Mouse (Mus musculus) common myeloid progenitor, adult 5-6 weeks (primary cell): Measurements from ENCODE around the gene Neb. TPM values are rescaled to one million over a fixed set of nuclear protein-coding genes. Genes with fewer than 3 reads are reported as not detected.

Experiments used
- ATAC-seq: replicated peaks from 2 replicates; pipeline ENCODE4 v1.8.0; 2016; ENCODE audit warnings: low read depth, mild to moderate bottlenecking, moderate TSS enrichment, inconsistent platforms; ENCODE audit not compliant: poor library complexity, severe bottlenecking
- total RNA-seq: library from RNA; stranded (forward); fragments of 200-1000, 187-1606 nt; gene quantifications from 2 replicates; pipeline ENCODE4 v1.2.3, GENCODE M21; 2017

Gene Neb
- total RNA-seq = under 0.01 and 0.32 TPM in 2 replicates

GRCm38 (mm10) chr2:52378448-52378804 is at the start of gene Neb:
Gene Neb, minus strand, starts transcription at chr2:52378474.
- ATAC-seq = peak; percentile 78

- ATAC-seq = no peak
These were observed 49.1 kb upstream of the Neb start for GRCm38 (mm10) chr2:52427383-52427782.

- no peak for ATAC-seq
These were observed 47.8 kb upstream of the Neb start for GRCm38 (mm10) chr2:52426041-52426440.

DNA sequence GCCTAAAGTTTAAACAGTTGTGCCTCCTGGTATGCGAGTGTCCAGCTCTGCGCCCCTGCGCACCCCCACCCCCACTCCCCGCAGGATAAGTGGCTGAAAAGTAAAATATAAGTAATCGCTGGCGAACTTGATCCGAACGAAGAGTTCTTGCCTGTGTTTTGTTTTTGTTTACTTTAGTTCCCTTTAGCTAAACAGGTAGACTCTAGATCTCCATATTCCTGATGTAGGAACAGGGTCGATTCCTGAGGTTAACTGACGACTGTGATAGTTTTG is 47.2 kb upstream of the Neb start:
- no peak for ATAC-seq

GRCm38 (mm10) chr2:52424747-52425522 is 46.7 kb upstream of the Neb start, which contains the start of gene Arl5a:
Gene Arl5a, minus strand, starts transcription at chr2:52424901.
- peak; percentile 91 for ATAC-seq

GRCm38 (mm10) chr2:52424248-52424728 is 46.0 kb upstream of the Neb start:
- ATAC-seq = peak; percentile 24; the same call in 1 of the 2 replicates

GRCm38 (mm10) chr2:52423611-52424247 is 45.5 kb upstream of the Neb start:
- no peak for ATAC-seq

- no peak for ATAC-seq
These were observed 44.8 kb upstream of the Neb start for GRCm38 (mm10) chr2:52422871-52423610.

DNA sequence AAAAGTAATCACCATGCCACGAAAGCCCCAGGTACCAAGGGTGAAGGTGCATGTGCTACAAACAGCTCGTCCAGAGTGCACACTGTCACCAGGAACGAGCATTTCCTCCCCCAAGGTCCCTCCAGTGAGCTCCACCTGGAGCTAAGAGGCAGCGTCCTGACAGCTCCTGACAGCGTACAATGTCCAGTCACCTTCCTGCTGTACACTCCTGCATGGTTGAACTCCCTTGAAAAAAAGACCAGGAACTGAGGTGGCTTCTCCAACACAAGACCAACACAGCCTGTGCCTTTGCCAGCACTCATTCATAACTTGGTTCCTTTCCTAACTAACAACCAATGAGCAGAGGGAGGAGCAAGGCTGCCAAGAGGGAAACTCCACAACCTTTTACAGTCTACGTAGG is 42.9 kb upstream of the Neb start:
- no peak for ATAC-seq

- no peak for ATAC-seq
These were observed 41.9 kb upstream of the Neb start for GRCm38 (mm10) chr2:52420001-52420710.

- no peak for ATAC-seq
These were observed 41.0 kb upstream of the Neb start for GRCm38 (mm10) chr2:52419295-52419694.

DNA sequence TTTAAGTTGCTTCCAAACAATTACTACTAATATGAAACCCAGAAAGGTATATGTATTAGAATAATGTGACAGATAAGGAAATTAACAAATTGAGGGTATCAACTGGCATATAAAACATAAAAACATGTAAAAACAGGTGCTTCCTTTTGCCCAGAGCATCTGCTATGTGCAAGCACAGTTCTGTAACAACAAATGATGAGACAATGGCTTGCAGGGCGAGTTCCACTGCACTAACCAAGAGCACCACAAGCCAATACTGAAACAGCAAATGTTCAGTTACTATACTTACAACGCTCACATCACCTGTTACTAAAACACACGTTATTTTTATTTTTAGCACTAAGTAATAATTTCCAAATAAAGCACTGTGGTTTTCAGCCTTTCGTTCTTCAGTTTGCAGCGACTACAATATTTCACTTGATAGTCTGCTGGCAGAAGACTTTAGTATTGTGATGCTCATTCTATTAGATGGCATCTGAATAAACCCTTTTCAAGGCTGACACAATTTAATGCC is 34.3 kb upstream of the Neb start:
- no peak for ATAC-seq

- ATAC-seq = peak; percentile 60; the same call in 1 of the 2 replicates
These were observed 28.2 kb upstream of the Neb start for GRCm38 (mm10) chr2:52406480-52406879.

DNA sequence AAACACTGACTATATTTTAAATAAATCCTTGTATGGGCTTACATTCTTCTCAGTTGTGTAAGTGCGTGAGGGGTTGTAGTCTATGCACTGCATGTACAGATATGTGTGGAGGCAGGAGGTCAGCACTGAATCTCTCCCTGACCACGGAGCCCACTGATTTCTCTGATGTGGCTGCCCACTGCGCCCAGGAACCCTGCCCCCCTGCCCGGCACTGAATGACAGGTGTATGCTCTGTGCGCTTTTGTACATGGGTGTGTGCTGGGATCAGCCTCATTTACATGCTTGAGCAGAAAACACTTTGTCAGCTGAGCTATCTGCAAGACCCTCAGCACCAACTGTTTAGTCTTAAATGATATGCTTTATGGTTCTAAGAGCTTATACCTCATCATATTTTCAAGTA is 27.0 kb upstream of the Neb start:
- ATAC-seq = no peak

DNA sequence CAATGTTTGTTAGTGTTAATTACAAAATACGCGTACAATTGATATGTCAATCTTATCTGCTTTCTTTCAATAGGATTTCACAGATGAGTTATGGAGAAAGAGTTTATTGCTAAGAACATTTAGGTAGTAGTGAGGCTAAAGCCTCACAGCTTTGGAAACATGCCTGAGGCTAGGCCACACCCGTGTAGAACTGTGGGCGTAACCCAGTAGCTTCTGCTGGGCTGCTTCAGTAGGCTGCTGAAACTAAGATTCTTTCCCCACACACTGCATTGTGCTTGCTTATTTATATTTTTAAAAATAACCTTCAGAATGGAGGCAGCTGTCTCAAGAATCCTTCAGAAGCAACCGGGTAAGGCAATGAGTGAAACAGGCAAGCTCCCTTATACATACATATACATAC is 16.3 kb upstream of the Neb start:
- ATAC-seq = no peak

DNA sequence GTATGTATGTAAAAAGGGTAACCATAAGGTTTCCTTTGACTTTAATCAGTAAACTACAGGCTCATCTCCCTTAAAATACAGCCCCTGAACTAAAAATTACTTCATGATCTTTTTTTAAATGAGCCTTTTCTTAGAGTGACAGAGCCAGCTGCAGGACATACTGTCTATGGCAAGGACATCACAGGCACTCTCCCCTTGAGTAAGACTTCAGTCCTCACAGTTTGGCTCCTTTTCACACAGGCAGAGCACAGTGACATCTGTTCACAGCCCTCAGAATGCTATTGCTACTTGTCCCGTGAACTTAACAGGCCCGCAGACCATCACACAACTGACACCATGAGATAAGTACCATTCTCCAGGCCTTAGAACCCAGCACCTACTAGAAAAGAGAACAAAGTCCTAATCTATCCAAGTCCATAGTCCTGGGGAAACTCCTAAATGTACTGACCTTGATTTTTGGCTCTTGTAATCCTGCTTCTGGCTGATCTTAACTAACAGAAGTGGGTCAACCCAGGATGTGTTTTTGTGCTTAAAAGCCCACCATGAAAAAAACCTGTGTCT is 12.2 kb upstream of the Neb start:
- ATAC-seq = no peak

GRCm38 (mm10) chr2:52389975-52390374 is 11.7 kb upstream of the Neb start:
- ATAC-seq = no peak

DNA sequence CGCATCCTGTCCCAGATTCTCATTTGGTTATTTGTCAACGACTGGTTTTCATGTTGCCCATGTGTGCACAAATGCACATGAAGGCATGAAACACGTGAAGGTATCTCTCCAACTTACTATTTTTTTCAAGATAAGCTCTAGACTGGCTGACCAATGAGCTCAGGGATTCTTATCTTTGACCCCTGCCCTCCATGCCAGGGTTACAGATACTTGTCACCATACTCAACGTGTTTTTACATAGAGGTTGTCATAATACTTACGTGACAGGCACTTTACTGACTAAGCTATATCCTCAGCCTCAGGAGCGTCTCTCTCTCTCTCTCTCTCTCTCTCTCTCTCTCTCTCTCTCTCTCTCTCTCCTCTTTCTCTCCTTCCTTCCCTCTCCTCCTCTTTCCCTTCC is 8.2 kb upstream of the Neb start:
- no peak for ATAC-seq

- ATAC-seq = 0 out of 2 replicates have a peak, but pooled peaks have one; percentile 11
These were observed 7.8 kb upstream of the Neb start for GRCm38 (mm10) chr2:52386037-52386436.

- peak; percentile 95 for ATAC-seq
These were observed 581 bp upstream of the Neb start for GRCm38 (mm10) chr2:52378848-52379261.
